Mouse (Mus musculus) adrenal gland, adult 10 weeks (tissue): ENCODE data around the gene Gm5741. TPM values are rescaled to one million over a fixed set of nuclear protein-coding genes. Genes with fewer than 3 reads are reported as not detected.

ENCODE experiments used
- polyA plus RNA-seq: library from polyadenylated mRNA; stranded (reverse); fragments of 350-450 nt; fragmentation: Illumina TruSeq; extraction: RNeasy Lipid Tissue Mini Kit (QIAGEN cat#74804); gene quantifications from one replicate; pipeline ENCODE4 v1.2.3, GENCODE M21; 2014; ENCODE audit warnings: low read depth, low replicate concordance

Gene Gm5741
- not detected for polyA plus RNA-seq

GRCm38 (mm10) chr8:85067982-85068381 is at the start of gene Gm5741:
Gm5741 (minus strand) TSS chr8:85067982.

GRCm38 (mm10) chr8:85083108-85083813 is 15.5 kb upstream of the Gm5741 start, which contains the start of gene Man2b1:
Man2b1 (plus strand) TSS chr8:85083270.

GRCm38 (mm10) chr8:85081216-85081555 is 13.4 kb upstream of the Gm5741 start, which contains the start of gene Wdr83:
Wdr83 (minus strand) TSS chr8:85081306.

GRCm38 (mm10) chr8:85080532-85081215 is 12.9 kb upstream of the Gm5741 start, which contains the start of gene Wdr83os:
Wdr83os (plus strand) TSS chr8:85080740.

GRCm38 (mm10) chr8:85071514-85072281 is 3.9 kb upstream of the Gm5741 start, which contains the start of gene Dhps:
Dhps (plus strand) TSS chr8:85071757.

GRCm38 (mm10) chr8:85059879-85060616 is 7.7 kb downstream of the Gm5741 start, which contains the start of gene Fbxw9:
Fbxw9 (plus strand) TSS chr8:85060055.

GRCm38 (mm10) chr8:85036718-85037365 is 30.9 kb downstream of the Gm5741 start, which contains the start of gene Tnpo2:
Tnpo2 (plus strand) TSS chr8:85036915.

GRCm38 (mm10) chr8:85026670-85027515 is 40.9 kb downstream of the Gm5741 start, which contains the start of gene Trir:
Trir (plus strand) TSS chr8:85026823.

GRCm38 (mm10) chr8:85025098-85025932 is 42.5 kb downstream of the Gm5741 start, which contains the start of gene Asna1:
Asna1 (minus strand) TSS chr8:85025281.

Other genes with a start within 250 kb of the Gm5741 start
- gene Dand5, start 245.2 kb downstream of the Gm5741 start, polyA plus RNA-seq: 5.4 TPM
- gene Gadd45gip1, start 236.5 kb downstream of the Gm5741 start, polyA plus RNA-seq: 2.3 TPM
- 9.2 TPM for gene Rad23a, start 227.3 kb downstream of the Gm5741 start, polyA plus RNA-seq
- 638 TPM for gene Calr, start 221.0 kb downstream of the Gm5741 start, polyA plus RNA-seq
- gene Farsa, start 211.0 kb downstream of the Gm5741 start, polyA plus RNA-seq: 4.7 TPM
- gene Syce2, start 195.9 kb downstream of the Gm5741 start, polyA plus RNA-seq: 6.2 TPM
- 51.8 TPM for gene Gcdh, start 174.1 kb downstream of the Gm5741 start, polyA plus RNA-seq
- not detected for gene Klf1, start 166.1 kb downstream of the Gm5741 start, polyA plus RNA-seq
- 10.7 TPM for gene Dnase2a, start 159.4 kb downstream of the Gm5741 start, polyA plus RNA-seq
- gene Mast1, start 130.6 kb downstream of the Gm5741 start, polyA plus RNA-seq: not detected
- not detected for gene Rtbdn, start 121.0 kb downstream of the Gm5741 start, polyA plus RNA-seq
- not detected for gene Gm49661, start 98.5 kb downstream of the Gm5741 start, polyA plus RNA-seq
- gene Prdx2, start 98.4 kb downstream of the Gm5741 start, polyA plus RNA-seq: 79.1 TPM
- 7.6 TPM for gene Rnaseh2a, start 98.2 kb downstream of the Gm5741 start, polyA plus RNA-seq
- gene Junb, start 89.3 kb downstream of the Gm5741 start, polyA plus RNA-seq: 0.99 TPM
- gene Hook2, start 77.4 kb downstream of the Gm5741 start, polyA plus RNA-seq: 1.8 TPM
- not detected for gene Best2, start 53.5 kb downstream of the Gm5741 start, polyA plus RNA-seq
- gene Asna1, start 42.7 kb downstream of the Gm5741 start, polyA plus RNA-seq: 16.1 TPM
- 15.8 TPM for gene Trir, start 41.2 kb downstream of the Gm5741 start, polyA plus RNA-seq
- gene Tnpo2, start 31.1 kb downstream of the Gm5741 start, polyA plus RNA-seq: 18.2 TPM
- gene Fbxw9, start 7.9 kb downstream of the Gm5741 start, polyA plus RNA-seq: 1.0 TPM
- gene Dhps, start 3.8 kb upstream of the Gm5741 start, polyA plus RNA-seq: 14.2 TPM
- 10.6 TPM for gene Wdr83os, start 12.8 kb upstream of the Gm5741 start, polyA plus RNA-seq
- gene Wdr83, start 13.3 kb upstream of the Gm5741 start, polyA plus RNA-seq: 2.3 TPM
- 5.0 TPM for gene Man2b1, start 15.3 kb upstream of the Gm5741 start, polyA plus RNA-seq
- 2.5 TPM for gene Zfp791, start 55.1 kb upstream of the Gm5741 start, polyA plus RNA-seq
- not detected for gene Cks1brt, start 83.9 kb upstream of the Gm5741 start, polyA plus RNA-seq
- not detected for gene Olfr371, start 158.0 kb upstream of the Gm5741 start, polyA plus RNA-seq
- 38.1 TPM for gene Orc6, start 231.7 kb upstream of the Gm5741 start, polyA plus RNA-seq
- gene Vps35, start 231.8 kb upstream of the Gm5741 start, polyA plus RNA-seq: 471 TPM